Mouse (Mus musculus) lung, postnatal 0 days (tissue): Measurements from ENCODE around the gene Vps45. TPM values are rescaled to one million over a fixed set of nuclear protein-coding genes. Genes with fewer than 3 reads are reported as not detected.

ENCODE experiments used
- ATAC-seq: fragments of 200-750 bp; cut with Nextera tagmentation; 2 replicates; pipeline ENCODE4 v1.8.0; 2017; ENCODE audit warnings: moderate library complexity
- DNase-seq: peaks from one replicate; pipeline ENCODE4 v3.0.0-alpha.2; 2016; ENCODE audit warnings: low spot score
- H3K27ac ChIP-seq: fragments of 300-500 bp; sonication (generic); 2 replicates; pipeline ENCODE4 v1.5.1; 2014; ENCODE audit warnings: antibody characterized with exemption, mild to moderate bottlenecking, low read length, mixed read lengths
- H3K27me3 ChIP-seq: fragments of 300-500 bp; sonication (generic); replicated peaks from 2 replicates; pipeline ENCODE4 v1.6.1; 2014; ENCODE audit warnings: low read length, mixed read lengths; ENCODE audit not compliant: insufficient read depth
- H3K36me3 ChIP-seq: fragments of 300-500 bp; sonication (generic); 2 replicates; pipeline ENCODE4 v1.6.1; 2014; ENCODE audit warnings: low read length, mixed read lengths; ENCODE audit not compliant: insufficient read depth
- H3K4me1 ChIP-seq: fragments of 300-500 bp; sonication (generic); 2 replicates; pipeline ENCODE4 v1.6.1; 2014; ENCODE audit warnings: antibody characterized with exemption, low read depth, low read length, mixed read lengths; ENCODE audit not compliant: insufficient read depth
- H3K4me2 ChIP-seq: fragments of 300-500 bp; sonication (generic); replicated peaks from 2 replicates; pipeline ENCODE4 v1.6.1; 2014; ENCODE audit warnings: low read depth, mild to moderate bottlenecking, low read length, moderate library complexity, mixed read lengths
- H3K4me3 ChIP-seq: fragments of 300-500 bp; sonication (generic); 2 replicates; pipeline ENCODE4 v1.5.1; 2014; ENCODE audit warnings: low read depth, low read length
- H3K9ac ChIP-seq: fragments of 300-500 bp; sonication (generic); replicated peaks from 2 replicates; pipeline ENCODE4 v1.6.1; 2014; ENCODE audit warnings: low read depth, mild to moderate bottlenecking
- H3K9me3 ChIP-seq: fragments of 300-500 bp; sonication (generic); 2 replicates; pipeline ENCODE4 v1.6.1; 2016; ENCODE audit warnings: low read length, mixed read lengths
- CTCF ChIP-seq: IDR thresholded peaks from 2 replicates; pipeline ENCODE4 v1.5.1; 2016; ENCODE audit warnings: antibody characterized with exemption, mild to moderate bottlenecking
- EP300 ChIP-seq: IDR thresholded peaks from 2 replicates; pipeline ENCODE4 v1.6.1; 2016; ENCODE audit warnings: antibody characterized with exemption, mild to moderate bottlenecking, control low read depth
- WGBS: fragments of 180-500 bp; shearing (Covaris S2); extraction: QIAGEN DNeasy Blood & Tissue Kit; methylation state at CpG from one replicate; pipeline ENCODE4 v1.1.7; 2014; 5-methylcytosine and 5-hydroxymethylcytosine counted together
- polyA plus RNA-seq: library from polyadenylated mRNA; unstranded; fragments of >200 nt; fragmentation: Nextera tagmentation; extraction: Ambion mirVana; gene quantifications from 2 replicates; pipeline ENCODE4 v1.2.1, GENCODE M21; 2015

The Vps45 gene
- polyA plus RNA-seq, 1 experiment from 2014 or later, result 32.8 TPM

- H3K4me3 ChIP-seq, result no peak overlapping the region
- no peaks in the 10 kb centered on the region for H3K36me3 ChIP-seq
- no peaks in the 10 kb centered on the region for H3K4me1 ChIP-seq
- TF ChIP-seq EP300 (no peak), CTCF (no peak)
- no peak overlapping the region for H3K27ac ChIP-seq
- H3K9me3 ChIP-seq, result no peaks in the 10 kb centered on the region
- no peak overlapping the region for H3K4me2 ChIP-seq
- WGBS, result 80% methylated on average over 2 of the region's 2 CpGs
- no peak overlapping the region for H3K9ac ChIP-seq
- DNase-seq (no peak), ATAC-seq (no peak)
- no peaks in the 10 kb centered on the region for H3K27me3 ChIP-seq
These were observed 5.0 kb upstream of the Vps45 start for GRCm38 (mm10) chr3:96063299-96063698.

GRCm38 (mm10) chr3:96060146-96060545, 1.9 kb upstream of the Vps45 start:
- Histone ChIP-seq H3K36me3 (no peaks in the 10 kb centered on the region), H3K4me1 (0 out of 2 replicates have a peak, but pooled peaks cover 2% of the 10 kb centered on the region), H3K4me2 (no peak overlapping the region), H3K27ac (no peak overlapping the region), H3K9ac (no peak overlapping the region), H3K9me3 (no peaks in the 10 kb centered on the region), H3K27me3 (no peaks in the 10 kb centered on the region), H3K4me3 (no peak overlapping the region)
- WGBS, result 54% methylated on average over 1 of the region's 1 CpGs
- ATAC-seq (no peak), DNase-seq (no peak)
- no peak for TF ChIP-seq EP300
- no peak for TF ChIP-seq CTCF

- H3K4me2 ChIP-seq, result peak overlapping the region; percentile 91
These were observed 490 bp downstream of the Vps45 start for GRCm38 (mm10) chr3:96057747-96058204.

GRCm38 (mm10) chr3:96056031-96056430, 2.2 kb downstream of the Vps45 start:
- no peak for DNase-seq
- H3K27me3 ChIP-seq, result no peaks in the 10 kb centered on the region
- 86% methylated on average over 4 of the region's 4 CpGs for WGBS
- TF ChIP-seq CTCF (no peak), EP300 (no peak)
- no peak overlapping the region for H3K4me2 ChIP-seq
- no peak for ATAC-seq
- no peak overlapping the region for H3K9ac ChIP-seq
- H3K27ac ChIP-seq, result no peak overlapping the region
- no peaks in the 10 kb centered on the region for H3K9me3 ChIP-seq
- H3K4me1 ChIP-seq, result 0 out of 2 replicates have a peak, but pooled peaks cover 2% of the 10 kb centered on the region
- no peaks in the 10 kb centered on the region for H3K36me3 ChIP-seq
- no peak overlapping the region for H3K4me3 ChIP-seq

More at GRCm38 (mm10) chr3:96057747-96058204, 490 bp downstream of the Vps45 start:
- H3K27ac ChIP-seq, result peak overlapping the region; percentile 65
- no peaks in the 10 kb centered on the region for H3K27me3 ChIP-seq
- DNase-seq, result peak; percentile 93
- TF ChIP-seq CTCF, result no peak
- TF ChIP-seq EP300, result no peak
- ATAC-seq, result peak; percentile 96
- under 1% methylated on average over 26 of the region's 26 CpGs for WGBS
- no peaks in the 10 kb centered on the region for H3K9me3 ChIP-seq
- 0 out of 2 replicates have a peak, but pooled peaks cover 2% of the 10 kb centered on the region for H3K4me1 ChIP-seq
- H3K9ac ChIP-seq, result peak overlapping the region; percentile 54
- no peaks in the 10 kb centered on the region for H3K36me3 ChIP-seq
- H3K4me3 ChIP-seq, result peak overlapping the region; percentile 67

- no peak overlapping the region for H3K4me2 ChIP-seq
- no peak overlapping the region for H3K4me3 ChIP-seq
- no peak overlapping the region for H3K9ac ChIP-seq
- H3K27me3 ChIP-seq, result no peaks in the 10 kb centered on the region
- no peaks in the 10 kb centered on the region for H3K9me3 ChIP-seq
- H3K4me1 ChIP-seq, result 0 out of 2 replicates have a peak, but pooled peaks cover 2% of the 10 kb centered on the region
- no peaks in the 10 kb centered on the region for H3K36me3 ChIP-seq
- ATAC-seq (no peak), DNase-seq (no peak)
- 89% methylated on average over 6 of the region's 6 CpGs for WGBS
- no peak for TF ChIP-seq CTCF
- no peak for TF ChIP-seq EP300
- no peak overlapping the region for H3K27ac ChIP-seq
These were observed 3.0 kb downstream of the Vps45 start for GRCm38 (mm10) chr3:96055294-96055693.

- 48% methylated on average over 2 of the region's 2 CpGs for WGBS
- no peaks in the 10 kb centered on the region for H3K9me3 ChIP-seq
- H3K9ac ChIP-seq, result no peak overlapping the region
- peak; percentile 90 for DNase-seq
- H3K4me2 ChIP-seq, result no peak overlapping the region
- ATAC-seq, result no peak
- H3K27me3 ChIP-seq, result no peaks in the 10 kb centered on the region
- 0 out of 2 replicates have a peak, but pooled peaks cover 2% of the 10 kb centered on the region for H3K4me1 ChIP-seq
- TF ChIP-seq EP300, result 0 out of 2 replicates have a peak, but pooled peaks have one; percentile 40
- TF ChIP-seq CTCF, result peak; percentile 89
- H3K27ac ChIP-seq, result no peak overlapping the region
- 0 out of 2 replicates have a peak, but pooled peaks cover 2% of the 10 kb centered on the region for H3K36me3 ChIP-seq
- no peak overlapping the region for H3K4me3 ChIP-seq
These were observed 6.4 kb downstream of the Vps45 start for GRCm38 (mm10) chr3:96051839-96052238.

- Histone ChIP-seq H3K9me3 (no peaks in the 10 kb centered on the region), H3K4me2 (no peak overlapping the region), H3K27ac (no peak overlapping the region), H3K36me3 (0 out of 2 replicates have a peak, but pooled peaks cover 5% of the 10 kb centered on the region), H3K4me3 (no peak overlapping the region), H3K27me3 (no peaks in the 10 kb centered on the region), H3K9ac (no peak overlapping the region), H3K4me1 (no peaks in the 10 kb centered on the region)
- DNase-seq, result no peak
- no peak for TF ChIP-seq EP300
- no peak for TF ChIP-seq CTCF
- WGBS, result 85% methylated on average over 4 of the region's 4 CpGs
- ATAC-seq, result no peak
These were observed 7.1 kb downstream of the Vps45 start for GRCm38 (mm10) chr3:96051186-96051585.
